Mouse (Mus musculus) MEL (cell line): ENCODE measurements around the gene Fgfr3.

ENCODE experiments used
- BHLHE40 ChIP-seq: IDR thresholded peaks from 2 replicates; pipeline ENCODE4 v1.6.1; 2012; ENCODE audit warnings: low read depth, mild to moderate bottlenecking, inconsistent platforms, low read length, improper control_type of control experiment, borderline replicate concordance
- CTCF ChIP-seq, 3 experiments: IDR thresholded peaks in 2 of 3; conservative IDR thresholded peaks in 1 of 3; 2 replicates each; pipeline ENCODE4 v1.5.1; 2011 to 2012; ENCODE audit warnings: low read length in 3 of 3, low read depth in 2 of 3, mild to moderate bottlenecking in 2 of 3, improper control_type of control experiment in 1 of 3, inconsistent platforms in 1 of 3, mixed read lengths in 1 of 3, moderate library complexity in 1 of 3; ENCODE audit not compliant: control insufficient read depth in 1 of 3, insufficient read depth in 1 of 3, poor library complexity in 1 of 3, severe bottlenecking in 1 of 3
- ELF1 ChIP-seq: IDR thresholded peaks from 2 replicates; pipeline ENCODE4 v1.6.1; 2014; ENCODE audit warnings: low read depth, mild to moderate bottlenecking, inconsistent platforms, low read length, improper control_type of control experiment, moderate library complexity
- HCFC1 ChIP-seq: IDR thresholded peaks from 2 replicates; pipeline ENCODE4 v1.6.1; 2012; ENCODE audit warnings: low read depth, mild to moderate bottlenecking, inconsistent platforms, low read length, improper control_type of control experiment, moderate library complexity
- KAT2A ChIP-seq: conservative IDR thresholded peaks from 2 replicates; pipeline ENCODE4 v1.6.1; 2012; ENCODE audit warnings: low read depth, low read length, improper control_type of control experiment, inconsistent platforms
- MAX ChIP-seq: IDR thresholded peaks from 2 replicates; pipeline ENCODE4 v1.6.1; 2011; ENCODE audit warnings: low read length, improper control_type of control experiment
- POLR2A ChIP-seq, 2 experiments: IDR thresholded peaks; 2 replicates each; pipeline ENCODE4 v1.6.1; 2011 to 2012; ENCODE audit warnings: low read length in 2 of 2, mild to moderate bottlenecking in 2 of 2, control low read depth in 1 of 2, improper control_type of control experiment in 1 of 2, low read depth in 1 of 2, moderate library complexity in 1 of 2; ENCODE audit not compliant: control insufficient read depth in 1 of 2, insufficient read depth in 1 of 2, poor library complexity in 1 of 2
- RAD21 ChIP-seq: IDR thresholded peaks from 2 replicates; pipeline ENCODE4 v1.6.1; 2011; ENCODE audit warnings: mild to moderate bottlenecking, low read depth, low read length, improper control_type of control experiment
- SIN3A ChIP-seq: IDR thresholded peaks from 2 replicates; pipeline ENCODE4 v1.6.1; 2012; ENCODE audit warnings: low read length, improper control_type of control experiment, inconsistent platforms
- UBTF ChIP-seq: IDR thresholded peaks from 2 replicates; pipeline ENCODE4 v1.6.1; 2012; ENCODE audit warnings: low read depth, mild to moderate bottlenecking, inconsistent platforms, low read length, improper control_type of control experiment, moderate library complexity, borderline replicate concordance; ENCODE audit not compliant: insufficient read depth

- TF ChIP-seq CTCF (IDR thresholded peaks at IDR 0.05 in 2 of 3, conservative IDR thresholded peaks at IDR 0.05 in 1 of 3; ENCODE audit: control insufficient read depth in 1 of 3, insufficient read depth in 1 of 3, low read depth in 2 of 3, low read length in 3 of 3, poor library complexity in 1 of 3, severe bottlenecking in 1 of 3) (no peak), ELF1 (no peak), RAD21 (no peak), POLR2A (IDR thresholded peaks at IDR 0.05; ENCODE audit: control insufficient read depth in 1 of 2, insufficient read depth in 1 of 2, low read depth in 1 of 2, low read length in 2 of 2, poor library complexity in 1 of 2) (no peak), BHLHE40 (no peak), MAX (no peak), UBTF (no peak), HCFC1 (no peak), SIN3A (no peak), KAT2A (no peak)
These were observed 14.3 kb upstream of the Fgfr3 start for GRCm38 (mm10) chr5:33707163-33707562.
